Mouse (Mus musculus): ENCODE data around the gene Btbd1. TPM values are rescaled to one million over a fixed set of nuclear protein-coding genes. Genes with fewer than 3 reads are reported as not detected.

The Btbd1 gene
- polyA plus RNA-seq, 1 experiment from 2014 or later = 18.1 TPM

DNA sequence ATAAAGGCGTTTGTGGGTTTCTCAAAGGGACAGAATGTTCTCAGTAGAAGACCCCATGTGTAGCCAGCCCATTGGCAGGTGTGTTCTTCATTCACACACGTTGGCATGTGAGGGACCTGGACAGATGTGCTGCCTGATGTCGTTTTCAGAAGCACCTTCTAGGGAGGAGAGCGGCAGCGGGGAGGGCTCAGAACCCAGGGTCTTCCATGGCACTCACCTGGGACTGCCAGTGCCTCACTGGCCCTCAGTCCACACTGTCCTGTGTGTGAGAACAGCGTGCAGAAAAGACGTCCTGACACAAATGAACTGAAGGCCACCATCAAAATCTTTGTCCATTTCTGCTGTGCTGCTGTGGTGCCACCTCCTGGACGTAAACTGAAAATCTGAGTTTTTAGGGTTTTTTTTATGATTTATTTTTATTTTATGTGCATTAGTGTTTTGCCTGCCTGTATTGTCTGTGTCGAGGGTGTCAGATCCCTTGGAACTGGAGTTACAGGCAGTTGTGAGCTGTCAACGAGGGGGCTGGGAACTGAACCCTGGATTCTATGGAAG lies 51.5 kb downstream of the Btbd1 start:
- 0 out of 2 replicates have a peak, but pooled peaks cover 4% of the 10 kb centered on the region for H3K9me3 ChIP-seq (replicated peaks)
- H3K4me1 ChIP-seq (replicated peaks) = no peaks in the 10 kb centered on the region
- no peaks in the 10 kb centered on the region for H3K27me3 ChIP-seq
- peaks cover 27% of the 10 kb centered on the region for H3K36me3 ChIP-seq (replicated peaks)
- no peak overlapping the region for H3K4me3 ChIP-seq (replicated peaks)
- no peak for ATAC-seq (ENCODE audit: insufficient read depth)
- H3K27ac ChIP-seq (replicated peaks) = no peak overlapping the region
- H3K9ac ChIP-seq = no peak overlapping the region
- WGBS (ENCODE audit: insufficient replicate concordance) = 59% methylated on average over 10 of the region's 10 CpGs
- H3K4me2 ChIP-seq = no peak overlapping the region

DNA sequence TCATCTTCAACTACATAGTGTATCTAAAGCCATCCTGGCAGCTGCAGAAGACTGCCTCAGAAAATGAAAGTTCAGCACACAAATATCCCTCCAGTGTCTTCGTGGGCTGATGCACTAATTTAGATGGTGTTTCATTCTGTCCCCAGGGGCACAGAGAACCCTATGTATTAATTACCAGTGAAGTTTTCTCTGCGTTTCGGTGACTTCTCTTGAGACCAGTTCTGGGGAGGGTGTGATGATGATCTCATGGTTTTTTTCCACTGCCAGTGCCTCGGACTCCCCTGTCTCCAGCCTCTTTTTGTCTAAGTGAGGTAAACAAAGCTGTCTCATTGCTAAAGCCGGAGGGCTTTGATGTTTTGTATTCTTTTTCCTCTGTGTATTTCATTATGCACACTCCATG lies 53.9 kb downstream of the Btbd1 start:
- no peak overlapping the region for H3K4me2 ChIP-seq
- no peaks in the 10 kb centered on the region for H3K27me3 ChIP-seq
- no peak overlapping the region for H3K27ac ChIP-seq (replicated peaks)
- no peak overlapping the region for H3K4me3 ChIP-seq (replicated peaks)
- WGBS (ENCODE audit: insufficient replicate concordance) = 75% methylated on average over 5 of the region's 5 CpGs
- H3K9me3 ChIP-seq (replicated peaks) = 0 out of 2 replicates have a peak, but pooled peaks cover 2% of the 10 kb centered on the region
- H3K4me1 ChIP-seq (replicated peaks) = no peaks in the 10 kb centered on the region
- ATAC-seq (ENCODE audit: insufficient read depth) = no peak
- H3K36me3 ChIP-seq (replicated peaks) = peaks cover 8% of the 10 kb centered on the region
- no peak overlapping the region for H3K9ac ChIP-seq

DNA sequence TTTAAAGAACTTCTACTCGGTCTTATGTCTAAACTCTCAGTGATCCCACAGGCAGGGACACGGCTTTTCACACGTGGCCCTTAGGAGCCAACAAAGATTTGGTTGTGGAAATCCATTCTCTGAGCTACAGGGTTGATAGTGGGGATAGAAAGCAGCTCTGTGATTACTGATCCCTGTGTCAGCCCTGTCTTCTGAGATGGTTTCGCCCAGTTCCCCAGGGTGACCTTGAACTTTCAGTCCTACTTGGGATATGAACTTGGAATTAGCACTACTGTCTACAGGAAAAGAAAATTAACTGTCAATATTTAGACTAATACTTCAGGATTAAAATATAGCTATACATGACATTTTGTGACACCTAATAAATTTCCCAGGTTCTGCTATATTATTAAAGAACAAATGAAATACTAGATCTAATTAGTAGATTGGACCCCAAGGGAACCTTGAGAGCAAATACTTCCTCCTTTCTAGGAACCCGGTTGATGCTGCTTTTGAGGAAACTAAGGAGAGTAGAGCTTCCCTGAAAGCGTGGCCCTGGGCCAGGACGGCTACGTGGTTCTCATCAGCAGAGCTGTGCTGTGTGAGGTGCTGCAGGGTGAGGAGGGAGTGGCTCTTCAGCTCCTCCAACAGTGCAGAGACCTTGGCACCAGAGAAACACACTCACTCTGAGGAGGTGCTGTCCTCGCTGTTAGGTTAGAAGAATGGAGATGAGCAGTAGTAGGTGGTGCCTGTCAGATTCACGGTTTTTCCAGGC lies 56.3 kb downstream of the Btbd1 start:
- Histone ChIP-seq H3K9ac (no peak overlapping the region), H3K9me3 (replicated peaks) (no peaks in the 10 kb centered on the region), H3K4me3 (replicated peaks) (no peak overlapping the region), H3K27ac (replicated peaks) (no peak overlapping the region), H3K27me3 (no peaks in the 10 kb centered on the region), H3K36me3 (replicated peaks) (no peaks in the 10 kb centered on the region), H3K4me1 (replicated peaks) (no peaks in the 10 kb centered on the region), H3K4me2 (no peak overlapping the region)
- ATAC-seq (ENCODE audit: insufficient read depth) = no peak
- WGBS (ENCODE audit: insufficient replicate concordance) = 56% methylated on average over 10 of the region's 10 CpGs

DNA sequence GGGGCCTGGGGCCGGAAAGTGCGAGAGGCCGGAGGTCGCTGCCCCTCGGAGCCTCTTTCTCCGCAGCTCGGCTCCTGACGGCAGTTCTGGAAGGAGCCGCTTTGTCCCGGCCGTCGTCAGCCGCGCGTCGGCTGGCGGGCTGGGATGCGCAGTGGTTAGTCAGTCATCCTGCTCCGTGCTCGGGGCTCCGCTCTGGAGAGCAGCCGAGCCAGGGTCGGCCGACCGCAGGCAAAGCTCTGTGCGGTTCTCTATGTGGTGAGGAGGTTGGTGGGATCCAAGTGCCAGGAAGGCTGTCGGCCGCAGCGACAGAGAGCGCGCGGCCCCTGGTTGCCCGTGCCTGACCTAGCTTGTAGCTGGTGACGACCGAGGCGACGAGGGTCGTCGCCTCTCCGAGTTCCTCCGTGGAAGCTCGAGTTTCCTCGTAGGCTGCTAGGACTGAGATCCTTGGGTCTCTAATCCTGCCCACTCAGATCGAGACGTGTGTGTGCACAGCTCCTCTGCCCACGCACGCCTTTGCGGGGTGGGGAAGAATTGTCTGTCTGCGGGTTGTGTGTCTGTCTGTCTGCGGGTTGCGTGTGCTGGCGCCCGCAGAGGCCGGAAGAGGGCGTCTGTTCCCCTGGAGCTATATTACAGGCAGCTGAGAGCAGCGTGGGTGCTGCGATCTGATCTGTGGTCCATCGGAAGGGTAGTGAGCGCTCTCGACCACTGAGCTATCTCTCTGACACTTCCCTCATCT lies 66.0 kb downstream of the Btbd1 start:
- no peaks in the 10 kb centered on the region for H3K27me3 ChIP-seq
- no peaks in the 10 kb centered on the region for H3K9me3 ChIP-seq (replicated peaks)
- H3K9ac ChIP-seq = peak overlapping the region; percentile 88
- ATAC-seq (ENCODE audit: insufficient read depth) = peak; percentile 65
- no peaks in the 10 kb centered on the region for H3K36me3 ChIP-seq (replicated peaks)
- H3K4me3 ChIP-seq (replicated peaks) = peak overlapping the region; percentile 100
- H3K4me2 ChIP-seq = peak overlapping the region; percentile 96
- H3K27ac ChIP-seq (replicated peaks) = peak overlapping the region; percentile 89
- H3K4me1 ChIP-seq (replicated peaks) = peaks cover 30% of the 10 kb centered on the region
- under 1% methylated on average over 60 of the region's 60 CpGs for WGBS (ENCODE audit: insufficient replicate concordance)

DNA sequence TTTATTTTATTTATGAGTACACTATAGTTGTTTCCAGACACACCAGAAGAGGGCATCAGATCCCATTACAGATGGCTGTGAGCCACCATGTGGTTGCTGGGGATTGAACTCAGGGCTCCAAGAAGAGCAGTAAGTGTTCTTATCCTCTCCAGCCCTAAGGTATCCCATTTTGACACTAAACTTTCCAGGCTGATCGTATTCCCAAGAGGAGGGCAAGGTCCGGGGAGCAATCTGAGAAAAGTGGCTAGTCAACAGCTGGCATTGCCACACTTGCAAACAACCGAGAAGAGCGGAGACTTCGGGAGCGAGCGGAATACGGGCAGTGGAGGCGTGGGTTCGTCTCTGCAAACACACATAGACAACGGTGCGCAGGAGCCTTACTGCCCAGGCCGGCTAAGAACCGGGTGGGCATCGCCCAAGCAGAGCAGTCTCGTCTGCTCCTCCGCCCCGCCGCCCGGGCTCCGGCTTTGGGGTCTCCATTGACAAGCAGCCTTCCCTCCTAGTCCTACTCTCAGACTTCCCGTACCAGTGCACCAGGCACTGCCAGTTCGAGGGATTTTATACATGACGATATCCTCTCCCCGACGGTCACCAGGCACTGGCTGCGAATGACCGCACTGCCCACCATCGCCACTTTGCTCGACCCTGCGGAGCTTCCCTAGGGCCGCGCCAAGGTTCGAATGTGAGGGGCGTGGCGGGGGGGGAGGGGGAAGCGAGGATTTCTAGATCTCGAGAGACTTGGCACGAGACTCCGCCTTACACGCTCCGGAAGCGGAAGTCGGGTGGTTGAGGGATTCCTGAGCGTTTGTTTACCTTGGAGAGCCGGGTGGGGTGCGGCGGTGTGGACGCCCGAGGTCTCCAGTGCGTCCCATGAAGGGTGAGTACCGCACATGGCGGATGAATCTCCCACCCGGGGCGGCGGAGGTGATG lies 66.8 kb downstream of the Btbd1 start, which contains the start of gene Ramac:
Gene Ramac (plus strand): TSS at position 746 of the 930 bp plus-strand sequence.
- H3K9ac ChIP-seq = peak within 1 kb of the TSS; percentile 88
- no peaks in the 10 kb centered on the region for H3K27me3 ChIP-seq
- peak; percentile 91 for ATAC-seq (ENCODE audit: insufficient read depth)
- peak within 1 kb of the TSS; percentile 100 for H3K4me3 ChIP-seq (replicated peaks)
- no peaks in the 10 kb centered on the region for H3K9me3 ChIP-seq (replicated peaks)
- peak within 1 kb of the TSS; percentile 96 for H3K4me2 ChIP-seq
- no peaks in the 10 kb centered on the region for H3K36me3 ChIP-seq (replicated peaks)
- H3K4me1 ChIP-seq (replicated peaks) = peaks cover 30% of the 10 kb centered on the region
- peak within 1 kb of the TSS; percentile 89 for H3K27ac ChIP-seq (replicated peaks)
- under 1% methylated on average over 56 of the region's 56 CpGs for WGBS (ENCODE audit: insufficient replicate concordance)

DNA sequence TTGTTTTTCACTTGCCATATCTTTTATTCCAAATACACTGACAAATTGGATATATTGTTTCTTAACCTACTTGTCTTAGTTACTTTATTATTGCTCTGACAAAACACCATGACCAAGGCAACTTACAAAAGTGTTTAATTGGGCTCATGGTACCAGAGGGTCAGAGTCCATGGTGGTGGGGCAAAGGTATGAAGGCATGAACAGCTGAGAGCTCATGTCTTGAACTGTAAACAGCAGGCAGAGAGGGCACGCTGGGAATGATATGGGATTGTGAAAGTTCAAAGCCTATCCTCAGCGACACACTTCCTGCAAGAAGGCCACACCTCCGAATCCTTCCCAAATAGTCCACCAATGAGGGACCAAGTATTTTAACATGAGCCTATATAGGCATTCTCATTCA lies 81.3 kb downstream of the Btbd1 start:
- Histone ChIP-seq H3K9me3 (replicated peaks) (no peaks in the 10 kb centered on the region), H3K4me2 (no peak overlapping the region), H3K27ac (replicated peaks) (no peak overlapping the region), H3K9ac (no peak overlapping the region), H3K4me1 (replicated peaks) (0 out of 2 replicates have a peak, but pooled peaks cover 2% of the 10 kb centered on the region), H3K36me3 (replicated peaks) (no peaks in the 10 kb centered on the region), H3K27me3 (no peaks in the 10 kb centered on the region), H3K4me3 (replicated peaks) (no peak overlapping the region)
- ATAC-seq (ENCODE audit: insufficient read depth) = no peak
- WGBS (ENCODE audit: insufficient replicate concordance) = 60% methylated on average over 3 of the region's 3 CpGs

DNA sequence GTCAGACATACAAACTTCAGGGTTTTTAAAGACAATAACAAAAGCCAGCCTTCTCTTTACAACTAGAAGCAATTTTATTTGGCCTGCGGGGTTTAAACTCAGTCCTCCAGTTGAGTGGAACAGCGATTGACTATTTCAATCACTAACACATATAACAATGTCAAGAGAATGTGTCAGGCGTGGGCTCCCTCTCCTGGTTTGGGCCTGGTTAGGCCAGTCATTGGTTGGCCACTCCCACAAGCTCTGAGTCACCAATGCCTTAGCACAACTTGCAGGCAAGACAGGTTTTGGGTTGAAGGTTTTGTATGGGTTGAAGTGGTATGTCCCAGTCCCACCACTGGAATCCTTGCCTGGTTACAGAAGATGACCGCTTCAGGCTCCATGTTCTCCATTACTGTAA lies 85.1 kb downstream of the Btbd1 start:
- no peaks in the 10 kb centered on the region for H3K36me3 ChIP-seq (replicated peaks)
- H3K4me2 ChIP-seq = no peak overlapping the region
- H3K4me1 ChIP-seq (replicated peaks) = peaks cover 8% of the 10 kb centered on the region; the same call in 1 of the 2 replicates
- H3K9ac ChIP-seq = no peak overlapping the region
- H3K4me3 ChIP-seq (replicated peaks) = no peak overlapping the region
- WGBS (ENCODE audit: insufficient replicate concordance) = 58% methylated on average over 4 of the region's 4 CpGs
- H3K27me3 ChIP-seq = no peaks in the 10 kb centered on the region
- ATAC-seq (ENCODE audit: insufficient read depth) = no peak
- H3K9me3 ChIP-seq (replicated peaks) = no peaks in the 10 kb centered on the region
- H3K27ac ChIP-seq (replicated peaks) = no peak overlapping the region

Other genes with a start within 250 kb of the Btbd1 start
- 3.9 and 4.8 TPM in 2 replicates for gene Homer2, start 121.9 kb downstream of the Btbd1 start, polyA plus RNA-seq (2015; fragmentation: Nextera tagmentation; extraction: Ambion mirVana)
- 57.5 and 58.7 TPM in 2 replicates for gene Ramac, start 66.5 kb downstream of the Btbd1 start, polyA plus RNA-seq (2015; fragmentation: Nextera tagmentation; extraction: Ambion mirVana)
- 20.7 and 20.9 TPM in 2 replicates for gene 3110040N11Rik, start 40.0 kb downstream of the Btbd1 start, polyA plus RNA-seq (2015; fragmentation: Nextera tagmentation; extraction: Ambion mirVana)
- gene Gm10160, start 26.4 kb upstream of the Btbd1 start, polyA plus RNA-seq (2015; fragmentation: Nextera tagmentation; extraction: Ambion mirVana) = not detected in 2 replicates
- 10.8 and 11.1 TPM in 2 replicates for gene Tm6sf1, start 29.6 kb upstream of the Btbd1 start, polyA plus RNA-seq (2015; fragmentation: Nextera tagmentation; extraction: Ambion mirVana)
- gene Hdgfl3, start 105.0 kb upstream of the Btbd1 start, polyA plus RNA-seq (2015; fragmentation: Nextera tagmentation; extraction: Ambion mirVana) = 0.41 and 0.51 TPM in 2 replicates
- gene Bnc1, start 162.9 kb upstream of the Btbd1 start, polyA plus RNA-seq (2015; fragmentation: Nextera tagmentation; extraction: Ambion mirVana) = 0.24 and 0.36 TPM in 2 replicates

Data from liver, embryonic 15.5 days (tissue).